Mouse (Mus musculus): ENCODE data around the gene Slc12a9. TPM values are rescaled to one million over a fixed set of nuclear protein-coding genes. Genes with fewer than 3 reads are reported as not detected.
A peak's percentile ranks its signal among the peaks of the same experiment; 100 is the strongest.

The Slc12a9 gene
- polyA plus RNA-seq, 1 experiment from 2014 or later = 9.7 TPM

DNA sequence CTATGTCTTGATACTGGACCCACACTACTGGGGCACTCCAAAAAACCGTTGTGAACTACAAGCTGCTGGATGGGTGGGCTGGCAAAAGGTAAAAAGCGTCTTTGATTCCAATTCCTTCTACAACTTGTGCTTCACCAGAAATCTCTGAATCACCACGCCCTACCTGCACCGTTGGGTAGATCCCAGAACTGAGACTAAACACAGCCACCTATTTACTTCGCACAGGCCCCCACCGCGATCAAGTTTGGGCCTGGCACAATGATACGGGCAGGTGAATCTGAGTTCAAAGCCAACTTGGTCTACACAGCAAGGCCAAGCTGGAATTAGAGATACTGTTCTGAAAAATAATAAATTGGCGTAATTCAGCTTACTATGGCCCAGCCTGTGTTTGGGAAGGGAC lies 38.1 kb downstream of the Slc12a9 start:
- 75% methylated on average over 9 of the region's 9 CpGs for WGBS
- peak overlapping the region; percentile 67 for H3K9ac ChIP-seq
- H3K9me3 ChIP-seq (ENCODE audit: low read depth, low read length) = no peaks in the 10 kb centered on the region
- DNase-seq (no peak), ATAC-seq (ENCODE audit: insufficient read depth) (no peak)
- H3K4me3 ChIP-seq (ENCODE audit: low read depth, low read length) = peak overlapping the region; percentile 58
- peak overlapping the region; percentile 100 for H3K4me2 ChIP-seq
- H3K36me3 ChIP-seq (ENCODE audit: insufficient read depth) = peaks cover 57% of the 10 kb centered on the region
- TF ChIP-seq CTCF (IDR thresholded peaks at IDR 0.05; ENCODE audit: low read depth) = no peak
- H3K4me1 ChIP-seq (ENCODE audit: insufficient read depth) = no peaks in the 10 kb centered on the region
- H3K27ac ChIP-seq (ENCODE audit: low read depth) = peak overlapping the region; percentile 97
- peaks cover 12% of the 10 kb centered on the region for H3K27me3 ChIP-seq (ENCODE audit: insufficient read depth, low read length)

DNA sequence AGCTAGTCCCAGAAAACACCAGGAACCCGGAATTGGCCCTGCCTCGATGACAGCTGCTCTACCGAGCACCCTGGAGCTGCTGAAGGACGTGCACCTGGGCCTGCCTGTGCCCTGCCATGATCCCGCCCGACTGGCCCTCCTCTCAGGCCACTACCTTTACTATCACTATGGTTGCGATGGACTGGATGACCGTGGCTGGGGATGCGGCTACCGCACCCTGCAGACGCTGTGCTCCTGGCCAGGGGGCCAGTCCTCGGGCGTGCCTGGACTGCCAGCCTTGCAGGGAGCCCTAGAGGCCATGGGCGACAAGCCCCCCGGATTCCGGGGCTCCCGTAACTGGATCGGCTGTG lies 38.7 kb downstream of the Slc12a9 start:
- 6% methylated on average over 18 of the region's 18 CpGs for WGBS
- H3K36me3 ChIP-seq (ENCODE audit: insufficient read depth) = peaks cover 51% of the 10 kb centered on the region
- no peak for TF ChIP-seq CTCF (IDR thresholded peaks at IDR 0.05; ENCODE audit: low read depth)

GRCm38 (mm10) chr5:137293839-137294743 lies 39.3 kb downstream of the Slc12a9 start, which contains the start of gene Ufsp1:
Ufsp1 (plus strand) TSS chr5:137294629.
- WGBS = under 1% methylated on average over 52 of the region's 52 CpGs
- Histone ChIP-seq H3K4me2 (peak within 1 kb of the TSS; percentile 100), H3K36me3 (ENCODE audit: insufficient read depth) (peaks cover 45% of the 10 kb centered on the region), H3K4me1 (ENCODE audit: insufficient read depth) (no peaks in the 10 kb centered on the region), H3K4me3 (ENCODE audit: low read depth, low read length) (peak within 1 kb of the TSS; percentile 58), H3K9me3 (ENCODE audit: low read depth, low read length) (no peaks in the 10 kb centered on the region), H3K9ac (peak within 1 kb of the TSS; percentile 75), H3K27ac (ENCODE audit: low read depth) (peak within 1 kb of the TSS; percentile 97), H3K27me3 (ENCODE audit: insufficient read depth, low read length) (peaks cover 24% of the 10 kb centered on the region)
- TF ChIP-seq CTCF (IDR thresholded peaks at IDR 0.05; ENCODE audit: low read depth) = peak; percentile 17; the same call in 1 of the 2 replicates
- ATAC-seq (ENCODE audit: insufficient read depth) (peak; percentile 95), DNase-seq (peak; percentile 98)

More for the DNA sequence above, 38.7 kb downstream of the Slc12a9 start:
- peak overlapping the region; percentile 97 for H3K27ac ChIP-seq (ENCODE audit: low read depth)
- H3K4me1 ChIP-seq (ENCODE audit: insufficient read depth) = no peaks in the 10 kb centered on the region
- ATAC-seq (ENCODE audit: insufficient read depth) (peak; percentile 55), DNase-seq (no peak)
- H3K9ac ChIP-seq = peak overlapping the region; percentile 67
- H3K4me3 ChIP-seq (ENCODE audit: low read depth, low read length) = peak overlapping the region; percentile 58
- H3K9me3 ChIP-seq (ENCODE audit: low read depth, low read length) = no peaks in the 10 kb centered on the region
- H3K27me3 ChIP-seq (ENCODE audit: insufficient read depth, low read length) = peaks cover 17% of the 10 kb centered on the region
- H3K4me2 ChIP-seq = peak overlapping the region; percentile 100

DNA sequence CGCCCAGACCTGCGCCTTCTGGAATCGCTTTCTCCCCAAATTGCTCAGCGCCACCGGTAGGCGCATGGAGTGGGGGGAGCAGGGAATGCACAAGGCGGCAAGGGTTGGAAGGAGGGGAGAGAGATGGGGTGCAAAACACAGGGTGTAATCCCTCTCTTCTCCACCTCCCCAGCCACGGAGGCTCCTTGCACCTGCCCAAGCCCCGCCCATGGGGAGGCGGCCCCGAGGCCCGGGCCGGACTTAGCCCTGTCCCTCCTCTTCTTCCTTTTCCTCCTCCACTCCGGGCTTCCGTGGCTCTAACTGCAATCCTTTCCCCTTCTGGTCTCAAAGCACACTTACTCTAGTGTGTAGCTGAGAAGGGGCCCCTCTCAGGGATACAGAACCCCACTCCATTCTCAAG lies 40.1 kb downstream of the Slc12a9 start:
- peak; percentile 30; the same call in 1 of the 2 replicates for ATAC-seq (ENCODE audit: insufficient read depth)
- H3K4me2 ChIP-seq = peak overlapping the region; percentile 100
- peak; percentile 36; the same call in 1 of the 2 replicates for TF ChIP-seq CTCF (IDR thresholded peaks at IDR 0.05; ENCODE audit: low read depth)

DNA sequence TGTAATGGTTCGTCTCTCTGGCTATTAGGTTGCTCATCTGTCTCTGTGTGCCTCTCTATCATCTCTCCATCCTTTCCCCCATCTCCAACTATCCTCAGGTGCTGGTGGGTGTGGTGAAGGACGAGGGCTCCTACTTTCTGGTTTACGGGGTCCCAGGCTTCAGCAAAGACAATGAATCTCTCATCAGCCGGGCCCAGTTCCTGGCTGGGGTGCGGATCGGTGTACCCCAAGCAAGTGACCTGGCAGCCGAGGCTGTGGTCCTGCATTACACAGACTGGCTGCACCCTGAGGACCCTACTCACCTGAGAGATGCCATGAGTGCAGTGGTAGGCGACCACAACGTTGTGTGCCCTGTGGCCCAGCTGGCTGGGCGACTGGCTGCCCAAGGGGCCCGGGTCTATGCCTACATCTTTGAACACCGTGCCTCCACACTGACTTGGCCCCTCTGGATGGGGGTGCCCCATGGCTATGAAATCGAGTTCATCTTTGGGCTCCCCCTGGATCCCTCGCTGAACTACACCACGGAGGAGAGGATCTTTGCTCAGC lies 41.9 kb downstream of the Slc12a9 start:
- no peaks in the 10 kb centered on the region; the same call in 1 of the 2 replicates for H3K4me1 ChIP-seq (ENCODE audit: insufficient read depth)
- ATAC-seq (ENCODE audit: insufficient read depth) = no peak

More for the DNA sequence above, 40.1 kb downstream of the Slc12a9 start:
- Histone ChIP-seq H3K9ac (peak overlapping the region; percentile 75), H3K4me1 (ENCODE audit: insufficient read depth) (no peaks in the 10 kb centered on the region; the same call in 1 of the 2 replicates), H3K4me3 (ENCODE audit: low read depth, low read length) (peak overlapping the region; percentile 58), H3K27ac (ENCODE audit: low read depth) (peak overlapping the region; percentile 97), H3K27me3 (ENCODE audit: insufficient read depth, low read length) (peaks cover 32% of the 10 kb centered on the region), H3K9me3 (ENCODE audit: low read depth, low read length) (no peaks in the 10 kb centered on the region), H3K36me3 (ENCODE audit: insufficient read depth) (peaks cover 37% of the 10 kb centered on the region)
- WGBS = 0% methylated on average over 15 of the region's 15 CpGs
- DNase-seq = peak; percentile 79

GRCm38 (mm10) chr5:137290677-137291076 lies 42.7 kb downstream of the Slc12a9 start:
- Histone ChIP-seq H3K27me3 (ENCODE audit: insufficient read depth, low read length) (peaks cover 45% of the 10 kb centered on the region), H3K4me3 (ENCODE audit: low read depth, low read length) (no peak overlapping the region), H3K9me3 (ENCODE audit: low read depth, low read length) (no peaks in the 10 kb centered on the region), H3K9ac (no peak overlapping the region), H3K4me2 (peak overlapping the region; percentile 71; the same call in 1 of the 2 replicates), H3K4me1 (ENCODE audit: insufficient read depth) (no peaks in the 10 kb centered on the region; the same call in 1 of the 2 replicates), H3K36me3 (ENCODE audit: insufficient read depth) (peaks cover 11% of the 10 kb centered on the region), H3K27ac (ENCODE audit: low read depth) (peak overlapping the region; percentile 42; the same call in 1 of the 2 replicates)
- WGBS = 20% methylated on average over 15 of the region's 15 CpGs
- no peak for ATAC-seq (ENCODE audit: insufficient read depth)
- peak; percentile 80 for TF ChIP-seq CTCF (IDR thresholded peaks at IDR 0.05; ENCODE audit: low read depth)
- peak; percentile 76 for DNase-seq

More for the DNA sequence above, 41.9 kb downstream of the Slc12a9 start:
- Histone ChIP-seq H3K4me2 (peak overlapping the region; percentile 32; the same call in 1 of the 2 replicates), H3K9me3 (ENCODE audit: low read depth, low read length) (no peaks in the 10 kb centered on the region), H3K36me3 (ENCODE audit: insufficient read depth) (peaks cover 19% of the 10 kb centered on the region), H3K4me3 (ENCODE audit: low read depth, low read length) (no peak overlapping the region), H3K9ac (no peak overlapping the region), H3K27ac (ENCODE audit: low read depth) (no peak overlapping the region), H3K27me3 (ENCODE audit: insufficient read depth, low read length) (peaks cover 45% of the 10 kb centered on the region)
- 73% methylated on average over 15 of the region's 15 CpGs for WGBS
- TF ChIP-seq CTCF (IDR thresholded peaks at IDR 0.05; ENCODE audit: low read depth) = no peak
- DNase-seq = no peak
